Mouse (Mus musculus) embryo, embryonic 9.5 days (tissue): ENCODE measurements around the gene Golga5.
"Not testable (repeated sequence)": the region's sequence is repeated elsewhere in the genome, so short reads cannot be mapped to it uniquely, and the experiment has no call there.

ENCODE experiments used
- DNase-seq: peaks from one replicate; pipeline ENCODE4 v3.0.0-alpha.2; 2017; ENCODE audit errors: extremely low spot score

The Golga5 gene

GRCm38 (mm10) chr12:102445436-102445835, 23.5 kb upstream of the Golga5 start:
- DNase-seq = no peak

- DNase-seq = no peak
These were observed 18.5 kb upstream of the Golga5 start for GRCm38 (mm10) chr12:102450437-102450836.

GRCm38 (mm10) chr12:102451126-102451851, 17.6 kb upstream of the Golga5 start:
- no peak for DNase-seq

- DNase-seq = no peak
These were observed 15.4 kb upstream of the Golga5 start for GRCm38 (mm10) chr12:102453581-102453980.

GRCm38 (mm10) chr12:102456467-102457193, 12.3 kb upstream of the Golga5 start:
- DNase-seq = no peak

GRCm38 (mm10) chr12:102460014-102460413, 8.9 kb upstream of the Golga5 start:
- no peak for DNase-seq

GRCm38 (mm10) chr12:102461177-102461576, 7.8 kb upstream of the Golga5 start:
- DNase-seq = no peak

- DNase-seq = no peak
These were observed 4.3 kb upstream of the Golga5 start for GRCm38 (mm10) chr12:102464650-102465049.

GRCm38 (mm10) chr12:102468136-102468535, 799 bp upstream of the Golga5 start:
- DNase-seq = no peak

- no peak for DNase-seq
These were observed 5.5 kb downstream of the Golga5 start for GRCm38 (mm10) chr12:102474411-102474810.

- DNase-seq = no peak
These were observed 11.5 kb downstream of the Golga5 start for GRCm38 (mm10) chr12:102480481-102480880.

GRCm38 (mm10) chr12:102484946-102485345, 16.0 kb downstream of the Golga5 start:
- no peak for DNase-seq

- no peak for DNase-seq
These were observed 23.0 kb downstream of the Golga5 start for GRCm38 (mm10) chr12:102491911-102492310.

GRCm38 (mm10) chr12:102495754-102496153, 26.8 kb downstream of the Golga5 start:
- DNase-seq = not testable (repeated sequence)

- no peak for DNase-seq
These were observed 29.0 kb downstream of the Golga5 start for GRCm38 (mm10) chr12:102497905-102498304.

GRCm38 (mm10) chr12:102498726-102499125, 29.8 kb downstream of the Golga5 start:
- DNase-seq = no peak

- no peak for DNase-seq
These were observed 30.3 kb downstream of the Golga5 start for GRCm38 (mm10) chr12:102499210-102499609.

- no peak for DNase-seq
These were observed 30.8 kb downstream of the Golga5 start for GRCm38 (mm10) chr12:102499723-102500122.

GRCm38 (mm10) chr12:102501038-102501437, 32.1 kb downstream of the Golga5 start:
- DNase-seq = no peak

GRCm38 (mm10) chr12:102501848-102502595, 33.1 kb downstream of the Golga5 start:
- no peak for DNase-seq

- DNase-seq = no peak
These were observed 36.3 kb downstream of the Golga5 start for GRCm38 (mm10) chr12:102505131-102505713.

GRCm38 (mm10) chr12:102505949-102506348, 37.0 kb downstream of the Golga5 start:
- DNase-seq = no peak
